Mouse (Mus musculus) forebrain, embryonic 11.5 days (tissue): ENCODE data around the gene Inka2. TPM values are rescaled to one million over a fixed set of nuclear protein-coding genes. Genes with fewer than 3 reads are reported as not detected.

Source experiments
- ATAC-seq: fragments of 200-750 bp; cut with Nextera tagmentation; replicated peaks from 2 replicates; pipeline ENCODE4 v1.8.0; 2017; ENCODE audit warnings: moderate TSS enrichment; ENCODE audit not compliant: low FRiP score
- DNase-seq: peaks from one replicate; pipeline ENCODE4 v3.0.0-alpha.2; 2017; ENCODE audit warnings: low spot score
- H3K27ac ChIP-seq: fragments of 300-500 bp; sonication (generic); 2 replicates; pipeline ENCODE4 v1.5.1; 2014; ENCODE audit warnings: low read depth, low read length
- H3K27me3 ChIP-seq: fragments of 300-500 bp; sonication (generic); 2 replicates; pipeline ENCODE4 v1.6.1; 2014; ENCODE audit warnings: mild to moderate bottlenecking, low read length, mixed read lengths; ENCODE audit not compliant: control insufficient read depth, insufficient read depth
- H3K36me3 ChIP-seq: fragments of 300-500 bp; sonication (generic); 2 replicates; pipeline ENCODE4 v1.6.1; 2014; ENCODE audit warnings: mild to moderate bottlenecking, low read length, moderate library complexity, mixed read lengths; ENCODE audit not compliant: control insufficient read depth, insufficient read depth
- H3K4me1 ChIP-seq: fragments of 300-500 bp; sonication (generic); replicated peaks from 2 replicates; pipeline ENCODE4 v1.6.1; 2014; ENCODE audit warnings: low read length, mixed read lengths; ENCODE audit not compliant: control insufficient read depth, insufficient read depth
- H3K4me2 ChIP-seq: fragments of 300-500 bp; sonication (generic); 2 replicates; pipeline ENCODE4 v1.6.1; 2014; ENCODE audit warnings: low read depth, mild to moderate bottlenecking, low read length, moderate library complexity, mixed read lengths; ENCODE audit not compliant: severe bottlenecking
- H3K4me3 ChIP-seq: fragments of 300-500 bp; sonication (generic); 2 replicates; pipeline ENCODE4 v1.5.1; 2014; ENCODE audit warnings: low read depth, low read length
- H3K9ac ChIP-seq: fragments of 300-500 bp; sonication (generic); 2 replicates; pipeline ENCODE4 v1.6.1; 2014; ENCODE audit warnings: low read length
- H3K9me3 ChIP-seq: fragments of 300-500 bp; sonication (generic); 2 replicates; pipeline ENCODE4 v1.6.1; 2016; ENCODE audit warnings: low read length, mixed read lengths; ENCODE audit not compliant: control insufficient read depth
- whole genome bisulfite sequencing: fragments of 180-500 bp; shearing (Covaris S2); extraction: QIAGEN DNeasy Blood & Tissue Kit; methylation state at CpG from one replicate; pipeline ENCODE4 v1.1.7; 2014; 5-methylcytosine and 5-hydroxymethylcytosine counted together
- polyA plus RNA-seq: library from polyadenylated mRNA; unstranded; fragments of >200 nt; fragmentation: Nextera tagmentation; extraction: Ambion mirVana; gene quantifications from 2 replicates; pipeline ENCODE4 v1.2.1, GENCODE M21; 2014

Inka2 gene
- polyA plus RNA-seq, 1 experiment from 2014 or later = 1.8 TPM

GRCm38 (mm10) chr3:105750810-105751209, 46.4 kb downstream of the Inka2 start:
- Histone ChIP-seq H3K9ac (no peak overlapping the region), H3K4me1 (no peaks in the 10 kb centered on the region), H3K9me3 (no peaks in the 10 kb centered on the region), H3K27me3 (no peaks in the 10 kb centered on the region), H3K4me3 (no peak overlapping the region), H3K27ac (no peak overlapping the region), H3K4me2 (no peak overlapping the region), H3K36me3 (no peaks in the 10 kb centered on the region)
- ATAC-seq (no peak), DNase-seq (no peak)
- 87% methylated on average over 2 of the region's 2 CpGs for WGBS

GRCm38 (mm10) chr3:105754184-105754583, 49.8 kb downstream of the Inka2 start:
- no peak for DNase-seq
- H3K36me3 ChIP-seq = no peaks in the 10 kb centered on the region
- H3K4me2 ChIP-seq = no peak overlapping the region
- H3K4me3 ChIP-seq = no peak overlapping the region
- H3K27me3 ChIP-seq = no peaks in the 10 kb centered on the region
- no peak overlapping the region for H3K9ac ChIP-seq
- no peak for ATAC-seq
- no peaks in the 10 kb centered on the region for H3K9me3 ChIP-seq
- H3K4me1 ChIP-seq = no peaks in the 10 kb centered on the region
- 83% methylated on average over 2 of the region's 3 CpGs for WGBS
- H3K27ac ChIP-seq = no peak overlapping the region

- no peaks in the 10 kb centered on the region for H3K36me3 ChIP-seq
- H3K27me3 ChIP-seq = no peaks in the 10 kb centered on the region
- H3K9ac ChIP-seq = no peak overlapping the region
- no peak overlapping the region for H3K27ac ChIP-seq
- no peaks in the 10 kb centered on the region for H3K4me1 ChIP-seq
- no peak for DNase-seq
- no peak for ATAC-seq
- no peak overlapping the region for H3K4me2 ChIP-seq
- WGBS = 96% methylated on average over 9 of the region's 9 CpGs
- no peaks in the 10 kb centered on the region for H3K9me3 ChIP-seq
- no peak overlapping the region for H3K4me3 ChIP-seq
These were observed 50.7 kb downstream of the Inka2 start for GRCm38 (mm10) chr3:105755123-105755522.

GRCm38 (mm10) chr3:105756505-105756904, 52.1 kb downstream of the Inka2 start:
- no peaks in the 10 kb centered on the region for H3K9me3 ChIP-seq
- H3K27ac ChIP-seq = no peak overlapping the region
- no peaks in the 10 kb centered on the region for H3K36me3 ChIP-seq
- no peak for ATAC-seq
- H3K9ac ChIP-seq = no peak overlapping the region
- WGBS = 82% methylated on average over 2 of the region's 2 CpGs
- no peak overlapping the region for H3K4me3 ChIP-seq
- no peak for DNase-seq
- H3K27me3 ChIP-seq = no peaks in the 10 kb centered on the region
- H3K4me2 ChIP-seq = no peak overlapping the region
- no peaks in the 10 kb centered on the region for H3K4me1 ChIP-seq

DNA sequence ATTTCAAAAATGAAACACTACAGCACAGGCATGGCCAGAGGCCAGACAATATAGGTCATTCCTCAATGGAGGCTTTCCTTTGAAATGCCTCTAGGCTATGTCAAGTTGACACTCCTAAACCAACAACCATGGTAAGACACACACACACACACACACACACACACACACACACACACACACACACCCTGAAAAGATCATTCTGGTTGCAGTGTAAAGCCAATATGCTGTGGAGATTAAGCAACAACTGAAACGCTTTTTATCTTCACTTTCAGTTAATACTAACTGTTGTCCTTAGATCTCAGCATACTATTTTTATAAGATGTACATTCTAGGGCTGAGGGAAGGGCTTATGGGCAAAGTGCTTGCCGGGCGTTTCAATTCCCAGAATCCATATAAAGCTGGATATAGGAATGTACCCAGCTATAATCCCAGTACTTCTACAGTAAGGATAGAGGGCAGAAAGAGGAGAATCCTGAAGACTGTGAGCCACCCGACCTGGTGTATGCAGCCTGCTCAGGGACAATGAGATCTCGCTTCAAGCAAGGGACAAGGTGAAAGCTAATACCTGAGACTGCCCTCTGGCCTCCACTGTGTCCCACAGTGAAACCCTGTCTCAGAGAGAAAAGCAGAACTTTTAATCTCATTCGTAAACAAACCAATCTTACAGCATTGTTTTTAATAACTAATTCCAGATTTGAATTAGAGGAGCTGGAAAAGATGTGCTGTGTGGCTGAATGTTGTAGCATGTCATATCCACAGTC, 53.1 kb downstream of the Inka2 start:
- 81% methylated on average over 6 of the region's 6 CpGs for WGBS
- DNase-seq (no peak), ATAC-seq (no peak)
- no peak overlapping the region for H3K4me3 ChIP-seq
- H3K4me1 ChIP-seq = no peaks in the 10 kb centered on the region
- H3K36me3 ChIP-seq = no peaks in the 10 kb centered on the region
- no peak overlapping the region for H3K27ac ChIP-seq
- H3K9me3 ChIP-seq = no peaks in the 10 kb centered on the region
- no peak overlapping the region for H3K9ac ChIP-seq
- H3K27me3 ChIP-seq = no peaks in the 10 kb centered on the region
- no peak overlapping the region for H3K4me2 ChIP-seq

DNA sequence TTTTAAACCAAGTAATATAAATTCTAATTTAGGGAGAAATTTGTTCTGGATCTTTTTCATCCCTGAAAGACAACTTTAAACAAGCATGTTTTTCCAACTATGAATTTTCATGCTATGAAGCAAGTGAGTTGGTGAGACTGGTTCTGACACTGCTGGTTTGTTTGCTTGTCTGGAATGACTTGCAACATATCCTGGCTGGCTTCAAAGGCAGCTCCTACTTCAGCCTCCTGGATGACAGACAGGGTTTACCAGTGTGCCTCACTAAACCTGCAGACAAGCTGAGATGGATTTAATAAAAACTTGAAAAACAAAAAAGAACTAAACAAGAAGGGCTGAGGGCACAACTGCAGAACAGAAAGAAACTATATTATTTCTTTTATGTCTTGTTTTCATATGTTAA, 53.7 kb downstream of the Inka2 start:
- Histone ChIP-seq H3K4me3 (no peak overlapping the region), H3K4me2 (no peak overlapping the region), H3K27ac (no peak overlapping the region), H3K27me3 (no peaks in the 10 kb centered on the region), H3K9ac (no peak overlapping the region), H3K36me3 (no peaks in the 10 kb centered on the region), H3K9me3 (no peaks in the 10 kb centered on the region), H3K4me1 (no peaks in the 10 kb centered on the region)
- DNase-seq (no peak), ATAC-seq (no peak)

- ATAC-seq = no peak
- Histone ChIP-seq H3K36me3 (no peaks in the 10 kb centered on the region), H3K27ac (no peak overlapping the region), H3K9me3 (no peaks in the 10 kb centered on the region), H3K4me2 (no peak overlapping the region), H3K9ac (no peak overlapping the region), H3K4me3 (no peak overlapping the region), H3K27me3 (no peaks in the 10 kb centered on the region), H3K4me1 (no peaks in the 10 kb centered on the region)
- 97% methylated on average over 4 of the region's 4 CpGs for WGBS
- no peak for DNase-seq
These were observed 54.3 kb downstream of the Inka2 start for GRCm38 (mm10) chr3:105758658-105759057.

DNA sequence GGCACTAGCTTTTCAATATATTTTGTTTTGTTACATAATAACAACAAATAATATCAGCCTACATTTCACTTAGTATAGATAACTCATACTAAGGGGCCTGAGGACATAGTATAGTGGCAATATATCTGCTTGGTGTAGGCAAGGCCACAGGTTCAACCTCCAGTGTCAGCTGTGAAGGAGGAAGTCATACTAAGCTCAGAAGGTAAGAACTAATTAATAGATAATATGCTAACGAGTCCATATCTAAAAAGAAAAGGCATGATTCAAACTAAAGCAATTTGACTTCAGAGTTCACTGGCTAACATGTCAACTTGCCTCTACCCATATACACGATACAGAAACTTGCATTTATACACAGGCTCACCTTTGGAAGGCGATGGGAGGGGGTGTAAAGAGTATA, 55.7 kb downstream of the Inka2 start:
- H3K36me3 ChIP-seq = no peaks in the 10 kb centered on the region
- H3K9me3 ChIP-seq = no peaks in the 10 kb centered on the region
- H3K4me3 ChIP-seq = no peak overlapping the region
- no peaks in the 10 kb centered on the region for H3K27me3 ChIP-seq
- DNase-seq = no peak
- H3K4me1 ChIP-seq = no peaks in the 10 kb centered on the region
- no peak overlapping the region for H3K4me2 ChIP-seq
- H3K9ac ChIP-seq = no peak overlapping the region
- WGBS = 96% methylated on average over 3 of the region's 3 CpGs
- H3K27ac ChIP-seq = no peak overlapping the region
- no peak for ATAC-seq

DNA sequence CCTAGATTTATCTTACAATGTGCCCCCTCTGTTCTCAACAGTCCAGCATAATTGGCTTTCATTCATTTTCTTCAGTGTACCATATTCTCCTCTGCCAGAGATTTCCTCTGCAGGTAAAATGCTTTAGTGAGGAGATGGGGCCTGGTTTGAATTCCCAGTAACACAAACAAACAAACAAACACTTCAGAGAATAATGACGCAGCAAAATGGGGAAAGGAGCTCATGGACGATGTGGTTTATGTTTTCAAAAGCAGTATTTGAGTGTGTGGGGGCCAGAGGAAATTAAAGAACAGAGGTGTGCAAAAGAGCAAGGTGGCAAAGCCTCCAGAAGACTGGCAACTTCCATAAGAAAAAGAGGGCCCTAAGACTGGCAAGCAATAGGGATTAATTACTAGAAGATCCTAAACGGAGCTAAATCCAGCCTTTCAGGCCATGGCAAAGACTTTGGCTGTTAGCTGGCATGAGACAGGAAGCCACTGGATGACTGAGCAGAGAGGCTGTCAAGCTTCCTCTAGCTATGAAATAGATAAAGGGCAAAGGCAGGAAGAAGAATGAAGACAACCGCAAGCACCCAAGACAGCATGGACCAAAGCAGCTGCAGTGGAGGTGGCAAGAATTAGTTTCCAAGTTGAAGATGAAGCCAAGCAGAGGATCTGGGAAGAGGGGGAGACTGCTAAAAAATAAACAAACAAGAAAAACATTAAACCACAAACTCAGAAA, 58.9 kb downstream of the Inka2 start:
- H3K27me3 ChIP-seq = no peaks in the 10 kb centered on the region
- no peak overlapping the region for H3K4me3 ChIP-seq
- no peak for ATAC-seq
- no peak for DNase-seq
- H3K4me2 ChIP-seq = no peak overlapping the region
- WGBS = 73% methylated on average over 4 of the region's 4 CpGs
- H3K9me3 ChIP-seq = no peaks in the 10 kb centered on the region
- H3K27ac ChIP-seq = no peak overlapping the region
- H3K36me3 ChIP-seq = no peaks in the 10 kb centered on the region
- no peaks in the 10 kb centered on the region for H3K4me1 ChIP-seq
- H3K9ac ChIP-seq = no peak overlapping the region
